Mouse (Mus musculus): ENCODE data around the gene Iqcd.

GRCm38 (mm10) chr5:120607335-120607734 is 18.5 kb downstream of the Iqcd start:
- TF ChIP-seq CTCF (IDR thresholded peaks at IDR 0.05; ENCODE audit: low read depth, low read length) = no peak
- no peak for TF ChIP-seq POLR2A (IDR thresholded peaks at IDR 0.05; ENCODE audit: extremely low read depth, insufficient read depth, low read length)
